8 mouse cellular contexts compared by ENCODE assay signal in the genomic region with DNA sequence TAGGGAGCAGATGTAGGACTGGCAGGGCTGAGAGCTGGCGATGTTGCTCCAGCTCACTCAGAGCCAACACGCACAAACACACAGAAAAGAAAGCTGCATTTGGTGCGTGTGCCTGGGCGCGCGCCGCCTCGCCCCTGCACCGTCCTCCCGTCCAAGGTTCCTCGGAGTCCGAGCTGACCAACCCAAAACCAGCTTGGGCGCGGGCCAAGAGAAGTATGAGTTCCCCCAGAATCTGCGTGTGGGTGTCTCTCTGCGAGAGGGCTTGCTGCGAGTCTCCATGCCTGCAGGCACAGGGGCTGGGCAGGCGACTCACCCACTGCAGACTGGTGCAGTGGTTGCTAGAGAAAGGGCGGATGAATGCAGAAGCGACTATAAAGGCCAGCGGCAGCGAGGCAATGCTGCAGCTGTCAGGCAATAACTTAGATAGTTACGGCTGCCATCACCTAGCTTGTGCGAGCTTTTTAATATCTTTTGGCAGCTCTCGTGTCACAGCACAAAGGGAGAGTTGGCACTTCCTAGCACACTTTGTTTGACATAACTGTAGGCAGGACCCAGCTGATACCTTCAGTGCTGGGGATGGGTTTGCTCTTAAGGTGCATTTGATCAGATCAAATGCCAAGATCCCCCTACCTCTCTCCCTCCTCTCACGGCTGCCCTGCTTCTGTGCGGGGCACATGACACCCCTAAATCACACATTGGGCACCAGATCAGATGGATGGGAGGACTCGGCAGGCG.
DNase-seq lines count a peak whose midpoint lies in the region; ATAC-seq lines count a peak whose summit lies in the region.

No protein-coding gene starts in this region.

- no peaks in the 10 kb centered on the region for H3K9me3 ChIP-seq in heart, embryonic 14.5 days (ENCODE audit: control insufficient read depth, low read length)
- H3K9me3 ChIP-seq in neural tube, embryonic 12.5 days = no peaks in the 10 kb centered on the region

- 72% methylated on average over 29 of the region's 29 CpGs for WGBS in heart, embryonic 14.5 days
- WGBS in neural tube, embryonic 12.5 days = 64% methylated on average over 29 of the region's 29 CpGs

- H3K27ac ChIP-seq in heart, embryonic 14.5 days (replicated peaks in 1 of 2; ENCODE audit: control insufficient read depth in 1 of 2, insufficient read depth in 1 of 2, low read depth in 2 of 2, low read length in 2 of 2) = no peak overlapping the region
- no peak overlapping the region for H3K27ac ChIP-seq in neural tube, embryonic 12.5 days

- peaks cover 8 to 13% of the 10 kb centered on the region in 2 experiments; a peak in 3 of 4 replicates for H3K4me1 ChIP-seq in heart, embryonic 14.5 days (ENCODE audit: control insufficient read depth in 2 of 2, insufficient read depth in 2 of 2, low read length in 2 of 2)
- peaks cover 3% of the 10 kb centered on the region; the same call in 1 of the 2 replicates for H3K4me1 ChIP-seq in neural tube, embryonic 12.5 days

- H3K4me3 ChIP-seq in heart, embryonic 14.5 days (ENCODE audit: control insufficient read depth in 1 of 2, insufficient read depth in 1 of 2, low read depth in 1 of 2, low read length in 2 of 2) = no peak overlapping the region
- no peak overlapping the region for H3K4me3 ChIP-seq in neural tube, embryonic 12.5 days

- ATAC-seq in heart, embryonic 14.5 days (ENCODE audit: insufficient number of reproducible peaks, insufficient read depth, low FRiP score, low read depth) = no peak
- no peak for ATAC-seq in neural tube, embryonic 12.5 days (ENCODE audit: low FRiP score, low read depth)
- ATAC-seq in CD4-positive, CD25-positive, alpha-beta regulatory T cell, adult 4 months = no peak

- H3K27me3 ChIP-seq in heart, embryonic 14.5 days (ENCODE audit: control insufficient read depth, insufficient read depth, low read length) = no peaks in the 10 kb centered on the region
- no peaks in the 10 kb centered on the region for H3K27me3 ChIP-seq in neural tube, embryonic 12.5 days (replicated peaks)

- DNase-seq in heart, adult 18-20 months = no peak
- no peak for DNase-seq in neural tube, embryonic 10.5 days (ENCODE audit: extremely low spot score, low spot score)
- peak; percentile 20 to 26 for DNase-seq in layer of hippocampus, postnatal 25 days (ENCODE audit: extremely low spot score in 1 of 2, low spot score in 1 of 2)
- peak; percentile 33 for DNase-seq in right cerebral cortex, postnatal 14 days
- no peak for DNase-seq in lung, adult 18-20 months

- no peak overlapping the region for H3K9ac ChIP-seq in heart, embryonic 14.5 days (ENCODE audit: low read length)
- H3K9ac ChIP-seq in neural tube, embryonic 12.5 days = no peak overlapping the region

- no peaks in the 10 kb centered on the region for H3K36me3 ChIP-seq in heart, embryonic 14.5 days (ENCODE audit: control insufficient read depth, insufficient read depth, low read length)
- no peaks in the 10 kb centered on the region for H3K36me3 ChIP-seq in neural tube, embryonic 12.5 days

- H3K4me2 ChIP-seq in heart, embryonic 14.5 days (ENCODE audit: low read length) = peak overlapping the region; percentile 33
- H3K4me2 ChIP-seq in neural tube, embryonic 12.5 days (replicated peaks) = 0 out of 2 replicates have a peak overlapping the region, but pooled peaks have one; percentile 16

Comparison
In these comparisons a context has a peak if more than half of its experiments do, and no peak if none do; other contexts are left out.
1. DNase-seq: peak in layer of hippocampus, postnatal 25 days (2 of 2) and right cerebral cortex, postnatal 14 days (single experiment); none in heart, adult 18-20 months (0 of 2), neural tube, embryonic 10.5 days (single experiment) and lung, adult 18-20 months (0 of 2).